Mouse (Mus musculus): ENCODE data around the gene Ntpcr.

The Ntpcr gene

DNA sequence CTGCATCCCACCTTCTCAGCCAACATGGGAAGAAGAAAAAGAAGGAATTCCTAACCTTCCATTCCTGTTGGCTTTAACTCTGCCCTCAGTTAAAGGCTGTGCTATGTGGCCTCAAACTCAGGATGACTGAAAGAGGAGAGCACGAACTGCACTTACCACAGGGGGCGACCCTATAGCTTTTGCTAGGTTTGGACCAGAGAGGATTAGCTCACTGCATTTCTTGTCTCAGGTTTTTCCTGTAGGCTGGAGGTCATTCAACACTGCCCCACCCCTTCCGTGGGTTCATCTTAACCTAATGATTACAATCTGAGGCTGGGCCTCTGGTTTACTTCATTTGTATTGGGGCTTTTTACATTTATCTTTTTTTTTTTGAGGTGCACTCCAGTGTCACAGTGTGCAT lies 45.3 kb downstream of the Ntpcr start:
- DNase-seq (ENCODE audit: low spot score), result no peak

GRCm38 (mm10) chr8:125776314-125776713 lies 46.6 kb downstream of the Ntpcr start:
- DNase-seq (ENCODE audit: low spot score), result no peak

- DNase-seq (ENCODE audit: low spot score), result no peak
Observed at GRCm38 (mm10) chr8:125776800-125777199, 47.0 kb downstream of the Ntpcr start.

GRCm38 (mm10) chr8:125777478-125778164 lies 47.9 kb downstream of the Ntpcr start:
- DNase-seq (ENCODE audit: low spot score), result no peak

DNA sequence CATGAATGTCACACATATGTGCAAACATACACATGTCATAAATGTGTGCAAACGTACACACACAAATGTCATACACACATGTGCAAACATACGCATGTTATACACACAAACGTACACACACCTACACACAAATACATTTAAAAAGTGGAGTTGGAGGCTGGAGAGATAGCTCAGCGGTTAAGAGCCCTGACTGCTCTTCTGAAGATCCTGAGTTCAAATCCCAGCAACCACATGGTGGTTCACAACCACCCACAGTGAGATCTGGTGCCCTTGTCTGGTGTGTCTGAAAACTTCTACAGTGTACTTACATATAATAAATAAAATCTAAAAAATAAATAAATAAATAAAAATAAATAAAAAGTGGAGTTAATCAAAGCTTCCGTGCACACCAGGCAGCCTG lies 49.2 kb downstream of the Ntpcr start:
- no peak for DNase-seq (ENCODE audit: low spot score)

- DNase-seq (ENCODE audit: low spot score), result no peak
Observed at GRCm38 (mm10) chr8:125779656-125780055, 49.9 kb downstream of the Ntpcr start.

GRCm38 (mm10) chr8:125782161-125782560 lies 52.4 kb downstream of the Ntpcr start:
- no peak for DNase-seq (ENCODE audit: low spot score)

- no peak for DNase-seq (ENCODE audit: low spot score)
Observed at GRCm38 (mm10) chr8:125786886-125787285, 57.1 kb downstream of the Ntpcr start.

GRCm38 (mm10) chr8:125792816-125793455 lies 63.2 kb downstream of the Ntpcr start:
- no peak for DNase-seq (ENCODE audit: low spot score)

DNA sequence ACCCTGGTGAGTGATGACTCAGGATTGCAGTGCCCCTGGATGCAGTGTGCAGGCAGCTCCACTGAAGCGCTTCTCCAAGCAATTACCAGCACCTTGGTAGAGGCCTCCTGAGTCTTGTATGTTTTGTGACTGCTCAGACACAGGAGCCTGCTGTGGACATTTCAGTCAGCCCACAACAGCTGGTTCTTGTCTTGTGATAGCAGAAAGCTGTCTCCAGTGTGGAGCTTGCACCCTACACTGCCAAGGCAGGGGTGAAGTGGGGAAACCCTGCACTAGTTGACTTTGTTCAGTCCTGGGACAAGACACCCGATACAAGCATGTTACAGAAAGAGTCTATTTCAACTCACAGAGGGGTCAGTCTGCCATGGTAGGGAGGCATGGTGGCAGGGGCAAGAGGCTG lies 65.6 kb downstream of the Ntpcr start:
- DNase-seq (ENCODE audit: low spot score), result no peak

DNA sequence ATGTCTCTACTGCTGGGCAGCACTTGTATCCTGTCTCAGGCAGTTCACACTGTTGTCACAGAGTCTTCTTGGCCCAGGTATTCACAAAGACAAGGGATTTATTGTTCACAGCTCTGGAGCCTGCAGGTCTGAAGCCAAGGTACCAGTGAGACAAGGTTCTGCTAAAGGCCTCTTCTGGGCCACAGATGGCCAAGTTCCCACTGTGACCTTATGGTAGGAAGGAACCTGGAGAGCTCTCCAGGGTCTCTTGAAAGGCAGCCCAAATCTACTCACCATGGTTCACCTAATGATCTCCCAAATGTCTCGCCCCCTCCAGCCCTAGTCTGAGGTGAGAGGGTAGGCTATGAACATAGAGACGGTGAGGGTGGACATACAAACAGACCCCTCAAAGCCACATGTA lies 67.2 kb downstream of the Ntpcr start:
- DNase-seq (ENCODE audit: low spot score), result no peak

Measured in left cerebral cortex, adult 11 months (tissue).